Mouse (Mus musculus): Measurements from ENCODE around the gene Tpi1. TPM values are rescaled to one million over a fixed set of nuclear protein-coding genes. Genes with fewer than 3 reads are reported as not detected.
A peak's percentile ranks its signal among the peaks of the same experiment; 100 is the strongest.
"Not testable (repeated sequence)": the region's sequence is repeated elsewhere in the genome, so short reads cannot be mapped to it uniquely, and the experiment has no call there.

Gene Tpi1
- total and polyA plus RNA-seq, 2 experiments from 2014 or later, result 338 to 354 TPM

DNA sequence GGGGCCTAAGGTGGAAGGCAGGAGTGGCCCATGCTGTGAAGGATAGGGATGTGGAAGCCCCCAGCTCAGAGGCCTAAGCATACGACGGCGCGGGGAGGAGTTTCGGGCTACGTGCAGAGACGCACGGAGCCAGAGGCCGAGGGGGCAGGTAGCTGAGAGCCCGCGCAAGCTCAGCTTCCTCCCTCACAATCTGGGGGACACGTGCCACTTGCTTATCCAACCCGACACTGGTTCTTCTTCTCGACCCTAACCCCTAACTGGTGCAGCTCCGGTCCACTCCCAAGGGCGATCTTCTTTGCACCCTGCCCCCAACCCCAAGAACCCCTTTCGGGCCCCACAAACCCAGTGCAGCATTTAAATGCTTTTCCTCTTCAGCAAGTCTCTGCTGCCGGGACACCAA lies 600 bp downstream of the Tpi1 start:
- H3K9ac ChIP-seq, result peak overlapping the region; percentile 73
- peak overlapping the region; percentile 79 for H3K27ac ChIP-seq (ENCODE audit: low read depth, low read length)
- H3K4me2 ChIP-seq (ENCODE audit: low read depth), result peak overlapping the region; percentile 90
- H3K4me1 ChIP-seq (ENCODE audit: insufficient read depth), result peaks cover 27% of the 10 kb centered on the region
- peak; percentile 76 for ATAC-seq
- no peak for TF ChIP-seq CTCF (IDR thresholded peaks at IDR 0.05; ENCODE audit: low read depth)
- peaks cover 44% of the 10 kb centered on the region for H3K36me3 ChIP-seq (ENCODE audit: insufficient read depth)
- H3K4me3 ChIP-seq (ENCODE audit: low read depth, low read length), result peak overlapping the region; percentile 57
- H3K27me3 ChIP-seq (ENCODE audit: insufficient read depth, low read length), result no peaks in the 10 kb centered on the region
- H3K9me3 ChIP-seq (ENCODE audit: low read length), result no peaks in the 10 kb centered on the region
- peak; percentile 77 for DNase-seq
- 0% methylated on average over 18 of the region's 18 CpGs for WGBS

GRCm38 (mm10) chr6:124812848-124813247 lies 1.2 kb downstream of the Tpi1 start:
- Histone ChIP-seq H3K4me2 (ENCODE audit: low read depth) (peak overlapping the region; percentile 90), H3K27me3 (ENCODE audit: insufficient read depth, low read length) (no peaks in the 10 kb centered on the region), H3K4me1 (ENCODE audit: insufficient read depth) (peaks cover 27% of the 10 kb centered on the region), H3K9me3 (ENCODE audit: low read length) (no peaks in the 10 kb centered on the region), H3K9ac (peak overlapping the region; percentile 73), H3K4me3 (ENCODE audit: low read depth, low read length) (peak overlapping the region; percentile 57), H3K36me3 (ENCODE audit: insufficient read depth) (peaks cover 38% of the 10 kb centered on the region), H3K27ac (ENCODE audit: low read depth, low read length) (no peak overlapping the region)
- DNase-seq (no peak), ATAC-seq (no peak)
- TF ChIP-seq CTCF (IDR thresholded peaks at IDR 0.05; ENCODE audit: low read depth), result no peak
- WGBS, result 12% methylated on average over 9 of the region's 9 CpGs

DNA sequence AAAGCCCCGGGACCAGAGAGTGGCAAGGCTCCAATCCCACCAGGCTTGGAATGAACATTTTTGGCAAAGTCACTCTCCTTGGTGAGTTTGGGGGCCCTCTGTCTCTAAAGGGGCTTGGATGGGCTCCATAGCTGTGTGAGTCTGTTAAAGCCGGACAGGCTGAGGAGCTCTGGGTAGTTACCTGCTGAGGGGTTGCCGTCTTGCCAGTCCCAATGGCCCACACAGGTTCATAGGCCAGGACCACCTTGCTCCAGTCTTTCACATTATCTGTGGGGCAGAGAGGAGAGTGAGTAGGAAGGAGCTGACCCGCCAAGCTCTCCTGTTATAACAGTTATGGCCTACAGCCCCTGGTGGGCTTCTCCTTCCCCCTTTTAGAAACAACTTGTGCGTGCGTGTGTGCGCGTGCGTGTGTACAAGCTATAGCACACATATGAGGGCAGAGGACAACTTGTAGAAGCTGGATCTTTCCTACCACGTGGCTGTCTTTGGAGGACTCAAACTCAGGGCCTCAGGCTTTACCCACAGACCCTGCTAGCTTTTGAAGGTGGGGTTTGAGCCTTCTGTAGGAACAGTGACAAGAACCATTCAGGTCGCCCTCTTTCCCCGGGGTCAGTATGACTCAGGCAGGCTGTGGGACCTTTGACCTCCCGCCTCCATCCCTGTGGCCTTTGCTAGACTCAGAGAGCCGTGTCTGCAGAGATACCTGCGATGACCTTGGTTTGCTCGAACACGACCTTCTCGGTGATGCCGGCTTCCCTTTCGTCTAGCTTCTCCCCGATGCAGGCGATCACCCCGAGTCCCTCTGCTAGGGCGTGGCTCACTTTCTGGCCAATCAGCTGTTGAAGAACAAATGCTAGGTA lies 2.2 kb downstream of the Tpi1 start:
- Histone ChIP-seq H3K9ac (0 out of 2 replicates have a peak overlapping the region, but pooled peaks have one; percentile 73), H3K27me3 (ENCODE audit: insufficient read depth, low read length) (no peaks in the 10 kb centered on the region), H3K4me3 (ENCODE audit: low read depth, low read length) (peak overlapping the region; percentile 57; the same call in 1 of the 2 replicates), H3K9me3 (ENCODE audit: low read length) (no peaks in the 10 kb centered on the region), H3K36me3 (ENCODE audit: insufficient read depth) (peaks cover 28% of the 10 kb centered on the region), H3K4me1 (ENCODE audit: insufficient read depth) (peaks cover 27% of the 10 kb centered on the region), H3K27ac (ENCODE audit: low read depth, low read length) (no peak overlapping the region), H3K4me2 (ENCODE audit: low read depth) (peak overlapping the region; percentile 90; the same call in 1 of the 2 replicates)
- WGBS, result 84% methylated on average over 24 of the region's 24 CpGs
- DNase-seq, result no peak
- ATAC-seq, result no peak
- no peak for TF ChIP-seq CTCF (IDR thresholded peaks at IDR 0.05; ENCODE audit: low read depth)

DNA sequence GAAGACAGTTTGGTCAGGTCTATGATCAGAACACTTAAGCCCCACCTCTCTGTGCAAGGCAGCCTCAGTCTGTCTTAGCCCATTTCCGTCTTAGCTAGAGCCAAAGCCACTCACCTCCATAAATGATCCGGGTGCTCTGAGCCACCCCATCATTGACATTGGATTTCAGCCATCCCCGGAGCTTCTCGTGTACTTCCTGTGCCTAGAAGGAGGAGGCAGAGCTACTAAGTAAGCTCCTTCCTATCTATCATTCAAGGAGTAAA lies 2.8 kb downstream of the Tpi1 start:
- WGBS, result 79% methylated on average over 4 of the region's 4 CpGs
- no peak for ATAC-seq
- H3K4me2 ChIP-seq (ENCODE audit: low read depth), result no peak overlapping the region
- H3K4me3 ChIP-seq (ENCODE audit: low read depth, low read length), result no peak overlapping the region
- H3K9ac ChIP-seq, result no peak overlapping the region
- peaks cover 27% of the 10 kb centered on the region for H3K4me1 ChIP-seq (ENCODE audit: insufficient read depth)
- H3K36me3 ChIP-seq (ENCODE audit: insufficient read depth), result peaks cover 22% of the 10 kb centered on the region
- H3K9me3 ChIP-seq (ENCODE audit: low read length), result no peaks in the 10 kb centered on the region
- no peak overlapping the region for H3K27ac ChIP-seq (ENCODE audit: low read depth, low read length)
- DNase-seq, result no peak
- no peaks in the 10 kb centered on the region for H3K27me3 ChIP-seq (ENCODE audit: insufficient read depth, low read length)
- no peak for TF ChIP-seq CTCF (IDR thresholded peaks at IDR 0.05; ENCODE audit: low read depth)

DNA sequence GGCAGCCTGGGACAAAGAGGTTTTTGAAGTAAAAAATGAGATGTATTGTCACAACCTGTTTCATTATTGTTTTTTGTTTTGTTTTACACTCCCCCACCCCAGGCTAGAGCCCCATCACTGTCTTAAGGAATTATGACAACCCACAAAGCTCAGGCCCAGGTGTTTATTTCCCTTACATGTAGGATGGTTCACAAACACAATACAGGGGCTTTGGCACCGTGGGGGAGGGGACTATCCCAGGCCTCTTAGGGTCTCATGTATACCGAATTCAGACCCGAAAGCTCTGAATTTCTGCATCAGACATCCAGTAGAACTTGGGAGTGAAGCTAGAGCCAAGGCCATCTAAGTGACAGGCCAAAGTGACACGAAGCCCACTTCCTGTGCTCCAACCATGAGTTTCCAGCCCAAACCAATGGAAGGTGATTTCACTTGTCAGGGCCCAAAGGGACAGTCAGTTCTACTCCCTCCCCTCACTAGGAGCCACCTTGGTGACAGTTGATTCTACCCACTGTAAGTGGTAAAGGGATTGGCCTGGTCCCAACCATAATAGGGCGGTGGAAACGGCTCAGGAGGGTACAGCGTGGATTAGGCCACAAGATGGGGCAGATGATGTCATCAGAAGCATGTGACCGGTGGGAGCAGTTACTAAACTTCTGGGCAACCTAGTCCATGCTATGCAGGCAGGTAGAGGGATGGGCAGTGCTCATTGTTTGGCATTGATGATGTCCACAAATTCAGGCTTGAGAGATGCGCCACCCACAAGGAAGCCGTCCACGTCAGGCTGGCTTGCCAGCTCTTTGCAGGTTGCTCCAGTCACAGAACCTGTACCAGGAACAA lies 3.3 kb downstream of the Tpi1 start:
- not testable (repeated sequence) for H3K27ac ChIP-seq (ENCODE audit: low read depth, low read length); H3K27me3 ChIP-seq (ENCODE audit: insufficient read depth, low read length); H3K4me2 ChIP-seq (ENCODE audit: low read depth); H3K9ac ChIP-seq; H3K9me3 ChIP-seq (ENCODE audit: low read length); H3K4me3 ChIP-seq (ENCODE audit: low read depth, low read length); ATAC-seq; DNase-seq
- 76% methylated on average over 10 of the region's 11 CpGs for WGBS
- Histone ChIP-seq H3K4me1 (ENCODE audit: insufficient read depth) (peaks cover 27% of the 10 kb centered on the region), H3K36me3 (ENCODE audit: insufficient read depth) (peaks cover 20% of the 10 kb centered on the region)

GRCm38 (mm10) chr6:124809775-124810538 lies 4.1 kb downstream of the Tpi1 start:
- Histone ChIP-seq H3K4me2 (ENCODE audit: low read depth) (peak overlapping the region; percentile 58), H3K9me3 (ENCODE audit: low read length) (no peaks in the 10 kb centered on the region), H3K4me1 (ENCODE audit: insufficient read depth) (peaks cover 27% of the 10 kb centered on the region), H3K36me3 (ENCODE audit: insufficient read depth) (peaks cover 14% of the 10 kb centered on the region), H3K4me3 (ENCODE audit: low read depth, low read length) (peak overlapping the region; percentile 41; the same call in 1 of the 2 replicates), H3K27ac (ENCODE audit: low read depth, low read length) (no peak overlapping the region), H3K27me3 (ENCODE audit: insufficient read depth, low read length) (no peaks in the 10 kb centered on the region), H3K9ac (peak overlapping the region; percentile 50; the same call in 1 of the 2 replicates)
- peak; percentile 20 for DNase-seq
- 48% methylated on average over 14 of the region's 14 CpGs for WGBS
- ATAC-seq, result no peak
- no peak for TF ChIP-seq CTCF (IDR thresholded peaks at IDR 0.05; ENCODE audit: low read depth)

Data from forebrain, postnatal 0 days (tissue).